Mouse (Mus musculus) retina, embryonic 14.5 days (tissue): ENCODE measurements at regions not wholly inside any gene's neighbourhood (a gene's known extent, or its start where the extent isn't known, plus 50 kb on each side); places are given as distances from the start of the nearest gene placed in this dataset.
A peak's percentile ranks its signal among the peaks of the same experiment; 100 is the strongest.
"Not testable (repeated sequence)": the region's sequence is repeated elsewhere in the genome, so short reads cannot be mapped to it uniquely, and the experiment has no call there.

Experiments
- DNase-seq: peaks from one replicate; pipeline ENCODE4 v3.0.0-alpha.2; 2015; ENCODE audit warnings: low spot score

GRCm38 (mm10) chr3:22815842-22816241, 739.4 kb downstream of the Tbl1xr1 start:
- DNase-seq, result peak; percentile 69

GRCm38 (mm10) chr3:22826485-22826884, 750.0 kb downstream of the Tbl1xr1 start:
- DNase-seq, result no peak

DNA sequence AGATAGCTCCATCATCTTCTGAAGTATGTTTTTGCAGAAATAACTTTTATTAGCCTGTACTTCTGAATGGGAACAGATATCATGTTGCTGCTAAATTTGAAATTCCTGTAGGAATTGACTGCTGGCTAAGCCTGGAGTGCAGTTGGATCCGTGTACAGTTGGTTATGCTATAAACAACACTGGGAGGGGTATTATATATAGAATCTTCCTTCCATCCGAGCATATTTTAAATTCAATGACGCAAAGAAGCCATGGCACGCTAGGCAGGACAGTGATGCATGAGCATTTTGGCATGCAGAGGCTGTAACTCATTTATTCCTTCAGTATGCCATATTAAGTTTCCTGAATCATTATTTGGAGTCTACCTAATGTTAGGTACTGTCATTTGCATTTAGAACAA, 762.5 kb downstream of the Tbl1xr1 start:
- DNase-seq, result no peak

- no peak for DNase-seq
These were observed 774.0 kb downstream of the Tbl1xr1 start for GRCm38 (mm10) chr3:22850474-22850873.

DNA sequence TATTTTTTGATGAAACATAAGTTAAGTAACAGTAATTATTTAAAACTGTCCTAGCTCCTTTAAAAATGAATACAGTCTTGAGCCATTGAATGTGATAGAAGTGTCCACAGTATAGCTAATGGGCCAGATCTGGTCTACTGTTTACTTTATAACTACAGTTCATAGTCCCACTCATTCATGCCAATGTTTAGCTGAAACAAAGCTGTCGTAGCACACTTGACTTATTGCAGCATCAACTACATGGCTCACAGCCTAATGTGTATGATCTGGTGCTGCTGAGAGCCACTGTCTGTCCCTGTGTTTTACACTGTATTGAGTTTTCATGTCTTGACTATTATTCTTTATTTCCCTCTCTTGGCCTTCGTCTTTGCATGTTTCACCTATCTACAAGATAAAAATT, 787.1 kb downstream of the Tbl1xr1 start:
- DNase-seq, result no peak

DNA sequence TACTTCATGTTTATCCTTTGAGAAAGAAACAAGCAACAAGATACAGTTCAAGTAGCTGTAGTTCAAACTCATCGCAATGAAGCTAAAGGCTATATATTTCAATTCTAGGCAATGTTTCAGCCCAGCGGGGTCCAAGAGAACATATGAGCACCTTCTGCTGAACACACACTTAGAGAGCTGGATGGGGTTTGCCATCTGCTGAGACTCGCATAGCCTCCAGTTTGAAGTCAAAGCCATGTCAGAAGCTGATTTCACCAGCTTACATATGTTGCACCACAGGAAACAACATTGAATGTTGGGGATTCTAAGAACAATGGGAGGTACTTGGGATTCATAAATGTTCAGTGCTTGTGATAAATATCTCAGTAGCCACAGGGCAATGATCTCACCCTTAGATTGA, 801.4 kb downstream of the Tbl1xr1 start:
- DNase-seq, result no peak

DNA sequence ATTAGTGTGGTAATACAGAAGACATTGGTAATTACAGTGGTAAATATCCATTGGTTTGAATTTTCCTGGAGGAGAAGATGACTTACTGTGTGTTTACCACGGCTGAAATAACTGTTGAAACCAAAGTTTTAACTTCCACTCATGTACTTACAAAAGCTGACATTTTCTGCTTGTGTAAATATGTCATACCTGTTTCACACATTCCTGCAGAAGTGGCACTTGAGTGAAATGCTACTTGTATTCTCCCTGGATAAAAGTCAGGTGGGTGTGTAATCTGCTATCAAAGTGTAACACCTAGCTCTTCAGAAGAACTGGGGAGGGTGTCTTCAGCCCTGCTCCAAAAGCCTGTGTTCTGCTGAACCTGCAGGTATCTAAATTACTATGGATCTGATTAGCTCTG, 816.3 kb downstream of the Tbl1xr1 start:
- no peak for DNase-seq

GRCm38 (mm10) chr3:22897651-22898050, 821.2 kb downstream of the Tbl1xr1 start:
- DNase-seq, result no peak

GRCm38 (mm10) chr3:22900966-22901365, 824.5 kb downstream of the Tbl1xr1 start:
- DNase-seq, result no peak

GRCm38 (mm10) chr3:22928970-22929369, 852.5 kb downstream of the Tbl1xr1 start:
- no peak for DNase-seq

DNA sequence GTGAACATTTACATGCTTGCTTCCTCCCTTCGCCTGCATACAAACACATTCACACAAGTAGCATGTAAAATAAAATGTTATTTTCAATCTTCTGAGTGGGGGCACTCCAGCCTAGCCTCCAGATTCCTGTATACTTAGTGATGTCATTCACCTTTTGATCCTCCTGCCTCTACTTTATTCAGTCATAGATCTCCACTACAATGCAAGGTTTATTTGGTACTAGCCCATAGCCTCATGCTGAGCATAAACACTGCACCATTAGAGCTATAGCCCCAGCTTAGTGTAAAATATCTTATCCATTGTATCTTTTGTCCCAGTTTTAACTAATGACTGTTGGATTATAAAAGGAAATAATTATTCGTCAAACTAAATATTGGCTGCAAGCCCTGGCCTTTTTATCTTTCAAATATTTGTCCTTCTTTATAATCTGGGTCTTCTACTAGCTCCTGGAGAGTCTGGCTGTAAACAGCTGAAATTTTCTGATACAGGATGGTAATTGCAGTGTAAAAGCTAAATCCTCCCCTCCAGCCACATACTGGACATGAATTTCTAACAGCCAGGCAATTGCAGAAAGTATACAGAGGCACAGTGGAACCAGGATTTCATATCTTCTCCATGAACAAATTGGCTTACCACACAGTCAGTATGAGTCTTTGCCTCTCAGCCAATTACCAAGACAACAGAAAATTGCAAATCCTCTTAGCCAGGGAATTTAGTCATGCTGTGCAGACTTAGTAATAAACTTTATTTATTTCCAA, 853.5 kb downstream of the Tbl1xr1 start:
- peak; percentile 6 for DNase-seq

- not testable (repeated sequence) for DNase-seq
These were observed 869.2 kb downstream of the Tbl1xr1 start for GRCm38 (mm10) chr3:22945646-22946045.

GRCm38 (mm10) chr3:22947181-22947580, 870.7 kb downstream of the Tbl1xr1 start:
- no peak for DNase-seq

- DNase-seq, result no peak
These were observed 871.8 kb downstream of the Tbl1xr1 start for GRCm38 (mm10) chr3:22948168-22948768.

DNA sequence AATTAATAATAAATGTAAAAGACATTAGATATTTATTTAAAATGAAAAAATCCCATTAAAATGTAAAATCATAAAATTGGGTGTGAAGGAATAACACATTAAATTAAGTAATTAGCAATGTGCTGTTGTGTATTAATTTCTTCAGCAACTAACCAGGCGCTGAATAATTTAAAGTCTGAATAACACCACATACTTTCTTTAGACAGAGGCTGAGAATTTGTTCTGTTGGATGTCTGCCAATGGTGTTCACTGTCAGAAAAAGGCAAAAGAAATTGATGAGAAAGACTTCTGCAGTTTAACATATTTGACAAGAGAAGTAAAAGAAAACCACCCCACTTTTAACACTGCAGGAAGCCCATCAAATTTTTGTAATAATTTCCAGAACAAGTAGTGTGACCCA, 881.0 kb downstream of the Tbl1xr1 start:
- DNase-seq, result no peak

- no peak for DNase-seq
These were observed 896.2 kb downstream of the Tbl1xr1 start for GRCm38 (mm10) chr3:22972681-22973080.

DNA sequence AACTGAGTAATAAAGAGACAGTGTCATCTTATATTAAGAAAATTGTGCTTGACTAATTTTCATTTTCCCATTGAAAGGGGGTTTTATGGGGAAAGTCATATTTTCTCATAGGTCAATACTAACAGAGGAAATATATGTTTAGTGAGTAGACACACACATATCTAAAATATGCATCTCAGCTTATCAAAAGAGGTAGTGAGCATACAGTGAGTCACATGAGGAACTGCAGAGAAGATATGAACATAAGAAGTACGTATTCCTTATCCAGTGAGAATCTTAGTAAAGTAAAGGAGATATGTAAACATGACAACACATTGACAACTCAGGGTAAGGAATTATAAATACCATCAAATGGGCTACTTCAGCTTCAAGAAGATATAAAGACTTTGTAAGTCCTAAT, 900.3 kb downstream of the Tbl1xr1 start:
- DNase-seq, result no peak

GRCm38 (mm10) chr3:22979896-22980890, 903.7 kb downstream of the Tbl1xr1 start:
- no peak for DNase-seq

GRCm38 (mm10) chr3:22982430-22982829, 906.0 kb downstream of the Tbl1xr1 start:
- no peak for DNase-seq

- no peak for DNase-seq
These were observed 913.8 kb downstream of the Tbl1xr1 start for GRCm38 (mm10) chr3:22990136-22990820.

DNA sequence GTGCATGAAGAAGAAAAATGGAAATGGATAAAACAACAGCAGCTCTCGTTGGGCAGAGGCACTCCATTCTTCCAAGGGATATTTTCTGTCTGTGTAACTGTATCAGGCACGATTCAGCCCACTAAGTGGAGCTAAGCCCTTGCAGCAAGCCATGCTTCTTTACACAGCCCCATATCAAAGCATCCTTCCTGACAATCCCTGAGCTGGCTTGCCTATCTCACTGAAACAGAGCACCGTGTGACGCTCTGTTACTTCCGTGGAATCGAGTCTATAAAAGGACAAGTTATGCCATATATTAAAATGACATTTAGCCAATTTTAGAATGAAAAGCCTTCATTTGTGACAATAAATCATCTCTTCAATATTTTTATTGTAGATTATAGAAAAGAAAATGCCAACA, 918.8 kb downstream of the Tbl1xr1 start:
- DNase-seq, result no peak

GRCm38 (mm10) chr3:22995833-22996232, 919.4 kb downstream of the Tbl1xr1 start:
- DNase-seq, result no peak
